Mouse (Mus musculus): ENCODE results near the gene Mpc2. TPM values are rescaled to one million over a fixed set of nuclear protein-coding genes. Genes with fewer than 3 reads are reported as not detected.

The Mpc2 gene
- polyA plus RNA-seq (2016; fragmentation: Nextera tagmentation; extraction: Ambion mirVana) = 118 and 122 TPM in 2 replicates

DNA sequence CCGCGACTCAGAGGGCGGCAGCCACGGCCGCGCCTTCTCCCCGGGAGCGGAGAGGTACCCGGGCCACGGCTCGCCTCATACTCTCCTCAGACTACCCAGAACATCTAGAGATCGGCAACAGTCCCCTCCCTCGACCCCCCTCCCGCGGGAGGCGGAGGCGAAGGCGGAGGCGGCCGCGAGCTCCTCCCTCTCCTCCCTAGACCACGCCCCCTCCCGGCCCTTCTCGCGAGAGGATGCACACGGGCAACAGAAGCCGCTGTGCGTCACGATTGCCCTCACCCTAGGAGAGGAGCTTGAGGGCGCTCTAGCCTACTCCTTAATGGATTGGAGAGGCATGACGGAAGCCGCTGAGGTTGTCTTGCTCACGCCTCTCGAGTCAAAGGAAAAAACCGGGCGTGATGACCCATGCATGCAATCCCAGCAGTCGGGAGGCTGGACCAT, at the start of gene Mpc2, which contains the start of gene Dcaf6:
Mpc2 (plus strand) TSS at position 278 of the 441 bp plus-strand sequence.
Dcaf6 (minus strand) TSS at position 116 of the 441 bp plus-strand sequence.
- Histone ChIP-seq H3K9ac (replicated peaks) (peak within 1 kb of the TSS; percentile 82), H3K27ac (peak within 1 kb of the TSS; percentile 93), H3K4me3 (replicated peaks) (peak within 1 kb of the TSS; percentile 91), H3K27me3 (no peaks in the 10 kb centered on the region), H3K9me3 (no peaks in the 10 kb centered on the region), H3K36me3 (no peaks in the 10 kb centered on the region), H3K4me2 (peak within 1 kb of the TSS; percentile 75), H3K4me1 (replicated peaks) (peaks cover 8% of the 10 kb centered on the region; the same call in 1 of the 2 replicates)
- ATAC-seq (ENCODE audit: insufficient number of reproducible peaks, insufficient read depth, low FRiP score, low TSS enrichment, low read depth) = peak; percentile 93
- under 1% methylated on average over 27 of the region's 37 CpGs for WGBS

- no peaks in the 10 kb centered on the region for H3K9me3 ChIP-seq
- 47% methylated on average over 7 of the region's 7 CpGs for WGBS
- no peak overlapping the region for H3K9ac ChIP-seq (replicated peaks)
- no peak overlapping the region for H3K27ac ChIP-seq
- no peak overlapping the region for H3K4me2 ChIP-seq
- no peak for ATAC-seq (ENCODE audit: insufficient number of reproducible peaks, insufficient read depth, low FRiP score, low TSS enrichment, low read depth)
- H3K27me3 ChIP-seq = no peaks in the 10 kb centered on the region
- no peaks in the 10 kb centered on the region for H3K36me3 ChIP-seq
- peaks cover 5% of the 10 kb centered on the region; the same call in 1 of the 2 replicates for H3K4me1 ChIP-seq (replicated peaks)
- H3K4me3 ChIP-seq (replicated peaks) = no peak overlapping the region
Observed at GRCm38 (mm10) chr1:165421357-165421915, 39.0 kb upstream of the Mpc2 start.

- Histone ChIP-seq H3K4me1 (replicated peaks) (peaks cover 5% of the 10 kb centered on the region; the same call in 1 of the 2 replicates), H3K27me3 (no peaks in the 10 kb centered on the region), H3K4me3 (replicated peaks) (no peak overlapping the region), H3K27ac (no peak overlapping the region), H3K9ac (replicated peaks) (no peak overlapping the region), H3K4me2 (no peak overlapping the region), H3K9me3 (no peaks in the 10 kb centered on the region), H3K36me3 (no peaks in the 10 kb centered on the region)
- WGBS = 81% methylated on average over 2 of the region's 2 CpGs
- no peak for ATAC-seq (ENCODE audit: insufficient number of reproducible peaks, insufficient read depth, low FRiP score, low TSS enrichment, low read depth)
Observed at GRCm38 (mm10) chr1:165426254-165426653, 34.2 kb upstream of the Mpc2 start.

DNA sequence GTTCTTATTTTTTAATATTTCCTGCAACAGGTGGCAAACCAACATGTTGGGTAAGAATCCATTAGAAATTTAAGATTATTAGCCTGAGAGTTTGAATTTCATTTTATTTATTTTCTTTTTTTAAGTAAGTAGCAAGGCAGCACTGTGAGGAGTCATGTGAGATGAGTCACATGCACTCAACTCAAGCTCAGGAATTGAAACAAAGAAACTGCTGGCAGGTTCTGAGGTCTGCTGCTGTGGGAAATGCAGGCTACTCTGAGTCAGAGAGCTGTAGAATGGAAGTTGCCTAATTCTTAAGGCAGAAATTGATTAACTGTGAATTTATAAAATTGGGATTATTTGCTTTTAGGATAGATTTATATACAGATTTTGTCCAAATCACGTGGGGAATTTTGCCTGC, 27.6 kb upstream of the Mpc2 start:
- no peaks in the 10 kb centered on the region; the same call in 1 of the 2 replicates for H3K9me3 ChIP-seq
- no peaks in the 10 kb centered on the region for H3K4me1 ChIP-seq (replicated peaks)
- H3K4me2 ChIP-seq = no peak overlapping the region
- H3K9ac ChIP-seq (replicated peaks) = no peak overlapping the region
- ATAC-seq (ENCODE audit: insufficient number of reproducible peaks, insufficient read depth, low FRiP score, low TSS enrichment, low read depth) = no peak
- no peaks in the 10 kb centered on the region for H3K36me3 ChIP-seq
- H3K27me3 ChIP-seq = no peaks in the 10 kb centered on the region
- WGBS = 82% methylated on average over 1 of the region's 1 CpGs
- H3K27ac ChIP-seq = no peak overlapping the region
- no peak overlapping the region for H3K4me3 ChIP-seq (replicated peaks)

GRCm38 (mm10) chr1:165438289-165439021, 22.0 kb upstream of the Mpc2 start:
- no peaks in the 10 kb centered on the region for H3K27me3 ChIP-seq
- H3K27ac ChIP-seq = no peak overlapping the region
- no peak overlapping the region for H3K4me3 ChIP-seq (replicated peaks)
- WGBS = 90% methylated on average over 1 of the region's 1 CpGs
- H3K9ac ChIP-seq (replicated peaks) = no peak overlapping the region
- H3K36me3 ChIP-seq = no peaks in the 10 kb centered on the region
- no peaks in the 10 kb centered on the region for H3K4me1 ChIP-seq (replicated peaks)
- ATAC-seq (ENCODE audit: insufficient number of reproducible peaks, insufficient read depth, low FRiP score, low TSS enrichment, low read depth) = no peak
- no peaks in the 10 kb centered on the region; the same call in 1 of the 2 replicates for H3K9me3 ChIP-seq
- H3K4me2 ChIP-seq = no peak overlapping the region

- Histone ChIP-seq H3K27ac (no peak overlapping the region), H3K9ac (replicated peaks) (no peak overlapping the region), H3K9me3 (no peaks in the 10 kb centered on the region; the same call in 1 of the 2 replicates), H3K4me2 (no peak overlapping the region), H3K4me1 (replicated peaks) (no peaks in the 10 kb centered on the region), H3K36me3 (no peaks in the 10 kb centered on the region), H3K4me3 (replicated peaks) (no peak overlapping the region), H3K27me3 (no peaks in the 10 kb centered on the region)
- ATAC-seq (ENCODE audit: insufficient number of reproducible peaks, insufficient read depth, low FRiP score, low TSS enrichment, low read depth) = no peak; the same call in 1 of the 2 replicates
- WGBS = 63% methylated on average over 3 of the region's 3 CpGs
Observed at GRCm38 (mm10) chr1:165440788-165441187, 19.6 kb upstream of the Mpc2 start.

- ATAC-seq (ENCODE audit: insufficient number of reproducible peaks, insufficient read depth, low FRiP score, low TSS enrichment, low read depth) = no peak; the same call in 1 of the 2 replicates
- Histone ChIP-seq H3K36me3 (no peaks in the 10 kb centered on the region), H3K9me3 (no peaks in the 10 kb centered on the region; the same call in 1 of the 2 replicates), H3K4me2 (no peak overlapping the region), H3K27me3 (no peaks in the 10 kb centered on the region), H3K9ac (replicated peaks) (no peak overlapping the region), H3K4me1 (replicated peaks) (no peaks in the 10 kb centered on the region), H3K27ac (no peak overlapping the region), H3K4me3 (replicated peaks) (no peak overlapping the region)
Observed at GRCm38 (mm10) chr1:165441201-165441600, 19.2 kb upstream of the Mpc2 start.

- H3K27me3 ChIP-seq = no peaks in the 10 kb centered on the region
- H3K4me2 ChIP-seq = no peak overlapping the region
- no peak overlapping the region for H3K4me3 ChIP-seq (replicated peaks)
- H3K36me3 ChIP-seq = no peaks in the 10 kb centered on the region
- no peaks in the 10 kb centered on the region for H3K4me1 ChIP-seq (replicated peaks)
- ATAC-seq (ENCODE audit: insufficient number of reproducible peaks, insufficient read depth, low FRiP score, low TSS enrichment, low read depth) = no peak
- no peak overlapping the region for H3K27ac ChIP-seq
- no peak overlapping the region for H3K9ac ChIP-seq (replicated peaks)
- no peaks in the 10 kb centered on the region for H3K9me3 ChIP-seq
- WGBS = 82% methylated on average over 3 of the region's 3 CpGs
Observed at GRCm38 (mm10) chr1:165441719-165442118, 18.7 kb upstream of the Mpc2 start.

DNA sequence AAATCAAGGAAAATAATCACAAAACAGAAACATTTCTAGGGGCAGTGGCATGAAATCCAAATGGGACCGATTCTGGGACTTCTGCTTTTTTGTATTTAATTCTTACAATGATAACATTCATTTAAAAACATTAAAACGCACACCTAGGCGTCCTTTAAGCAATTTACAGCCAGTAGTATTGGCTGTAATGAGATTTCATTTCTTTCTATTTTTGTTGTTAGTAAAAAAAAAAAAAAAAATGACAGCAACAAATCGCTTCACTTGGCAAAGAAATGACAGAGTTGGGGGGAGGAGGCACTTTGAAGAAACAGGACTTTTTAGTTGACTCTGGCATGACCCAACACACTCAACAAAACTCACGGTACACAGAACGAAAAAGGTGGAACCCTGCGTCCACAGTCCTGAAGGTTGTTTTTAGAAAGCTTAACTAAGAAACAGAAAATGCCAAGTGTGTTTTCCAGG, 1.4 kb upstream of the Mpc2 start:
- Histone ChIP-seq H3K4me2 (peak overlapping the region; percentile 75), H3K27me3 (no peaks in the 10 kb centered on the region), H3K9me3 (no peaks in the 10 kb centered on the region), H3K4me1 (replicated peaks) (peaks cover 8% of the 10 kb centered on the region; the same call in 1 of the 2 replicates), H3K4me3 (replicated peaks) (peak overlapping the region; percentile 91), H3K9ac (replicated peaks) (peak overlapping the region; percentile 82), H3K36me3 (no peaks in the 10 kb centered on the region), H3K27ac (peak overlapping the region; percentile 93; the same call in 1 of the 2 replicates)
- WGBS = 15% methylated on average over 7 of the region's 7 CpGs
- no peak for ATAC-seq (ENCODE audit: insufficient number of reproducible peaks, insufficient read depth, low FRiP score, low TSS enrichment, low read depth)

DNA sequence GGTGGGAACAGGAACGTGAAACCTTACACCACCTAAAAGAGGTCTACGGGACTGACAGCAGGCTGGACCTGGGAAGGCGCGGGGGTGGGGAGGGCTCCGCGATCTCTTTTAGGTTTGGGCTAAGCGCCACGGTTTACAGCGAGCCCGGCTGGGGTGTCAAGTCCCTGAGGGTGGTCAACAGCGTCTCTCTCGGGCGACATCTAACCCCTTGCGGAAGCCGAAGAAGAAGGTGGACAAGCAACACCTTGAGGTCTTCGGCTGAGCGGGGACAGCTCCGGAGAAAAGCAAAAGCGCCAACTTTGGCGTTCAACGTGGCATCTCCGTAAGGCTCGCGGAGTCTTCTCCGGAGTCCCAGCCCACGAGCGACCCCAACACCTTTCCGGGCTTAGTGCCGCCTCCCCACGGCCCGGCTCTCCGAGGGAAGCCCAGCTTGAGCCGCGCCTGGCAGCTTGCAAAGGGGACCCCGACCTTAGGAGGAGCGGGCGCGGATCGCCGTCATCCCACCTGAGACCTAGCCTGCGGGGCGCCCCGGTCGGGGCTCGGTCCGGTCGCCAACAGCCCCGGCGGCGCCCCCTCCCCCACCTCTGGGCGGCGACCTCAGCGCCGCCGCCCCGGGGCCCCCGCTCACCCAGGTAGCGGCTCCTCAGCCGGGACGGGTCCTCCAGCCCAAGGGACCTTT, 795 bp upstream of the Mpc2 start:
- no peaks in the 10 kb centered on the region for H3K9me3 ChIP-seq
- no peaks in the 10 kb centered on the region for H3K27me3 ChIP-seq
- H3K27ac ChIP-seq = peak overlapping the region; percentile 93
- 1% methylated on average over 58 of the region's 60 CpGs for WGBS
- H3K4me3 ChIP-seq (replicated peaks) = peak overlapping the region; percentile 91
- peaks cover 8% of the 10 kb centered on the region; the same call in 1 of the 2 replicates for H3K4me1 ChIP-seq (replicated peaks)
- no peak; the same call in 1 of the 2 replicates for ATAC-seq (ENCODE audit: insufficient number of reproducible peaks, insufficient read depth, low FRiP score, low TSS enrichment, low read depth)
- no peaks in the 10 kb centered on the region for H3K36me3 ChIP-seq
- peak overlapping the region; percentile 82 for H3K9ac ChIP-seq (replicated peaks)
- H3K4me2 ChIP-seq = peak overlapping the region; percentile 75
